Mouse (Mus musculus) splenic B cell, adult 2 months (primary cell): ENCODE measurements around the gene Rapgef2.

ENCODE experiments used
- DNase-seq: peaks from one replicate; pipeline ENCODE4 v3.0.0-alpha.2; 2011; ENCODE audit warnings: low read depth, low spot score
- H3K27me3 ChIP-seq: 2 replicates; pipeline ENCODE4 v1.6.1; 2012; ENCODE audit warnings: mild to moderate bottlenecking, low read length, moderate library complexity, mixed read lengths; ENCODE audit not compliant: control insufficient read depth, poor library complexity, insufficient read depth, severe bottlenecking
- H3K36me3 ChIP-seq: 2 replicates; pipeline ENCODE4 v1.6.1; 2012; ENCODE audit warnings: mild to moderate bottlenecking, low read length, moderate library complexity, mixed read lengths; ENCODE audit not compliant: control insufficient read depth, poor library complexity, insufficient read depth, severe bottlenecking

Gene Rapgef2

GRCm38 (mm10) chr3:79022690-79023089 lies 263.6 kb downstream of the Rapgef2 start:
- Histone ChIP-seq H3K27me3 (no peaks in the 10 kb centered on the region), H3K36me3 (no peaks in the 10 kb centered on the region)

DNA sequence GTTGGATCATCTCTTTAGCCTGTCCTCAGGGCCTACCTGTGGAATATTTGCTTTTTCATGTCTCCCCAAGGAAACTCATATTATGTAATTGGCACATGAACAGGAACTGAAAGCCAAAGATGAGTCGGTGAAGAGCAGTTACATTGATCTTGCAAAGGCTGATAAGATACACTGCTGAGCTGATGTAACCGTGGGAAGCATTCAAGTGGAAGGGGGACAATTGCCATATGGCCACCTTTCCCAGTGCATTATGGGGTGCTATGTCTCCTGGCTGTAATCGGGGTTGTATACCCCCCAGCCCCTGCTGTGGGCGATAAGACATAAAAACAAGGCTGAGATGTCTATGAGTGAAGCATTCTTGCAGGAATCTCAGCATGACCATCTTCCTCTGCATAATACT lies 268.9 kb downstream of the Rapgef2 start:
- no peak for DNase-seq
- no peaks in the 10 kb centered on the region for H3K36me3 ChIP-seq

More at GRCm38 (mm10) chr3:79022690-79023089, 263.6 kb downstream of the Rapgef2 start:
- DNase-seq = no peak

DNA sequence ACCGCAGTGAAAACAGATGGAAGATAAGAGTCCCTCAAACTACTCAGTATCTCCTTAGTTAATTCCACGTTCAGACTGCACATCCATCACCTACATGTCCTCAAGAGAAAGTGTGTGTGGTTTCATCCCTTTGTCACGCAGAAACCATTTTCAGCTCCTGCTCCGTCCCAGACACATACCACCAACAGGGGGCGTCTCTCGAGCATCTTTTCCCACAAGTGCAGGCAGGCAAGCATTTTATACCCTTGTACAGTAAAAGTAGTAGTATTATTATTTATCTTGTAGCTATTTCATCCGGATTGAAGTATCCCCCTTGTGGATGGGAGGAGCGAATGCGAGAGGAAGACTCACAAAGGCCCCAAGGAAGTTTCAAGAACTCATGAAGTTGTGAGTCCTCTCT lies 269.5 kb downstream of the Rapgef2 start:
- H3K36me3 ChIP-seq = no peaks in the 10 kb centered on the region
- no peaks in the 10 kb centered on the region for H3K27me3 ChIP-seq
- no peak for DNase-seq

More for the DNA sequence above, 268.9 kb downstream of the Rapgef2 start:
- no peaks in the 10 kb centered on the region for H3K27me3 ChIP-seq

GRCm38 (mm10) chr3:79015621-79016474 lies 270.5 kb downstream of the Rapgef2 start:
- Histone ChIP-seq H3K27me3 (no peaks in the 10 kb centered on the region), H3K36me3 (no peaks in the 10 kb centered on the region)
- DNase-seq = no peak
